Mouse (Mus musculus): ENCODE data around the gene Atp6v1e1. TPM values are rescaled to one million over a fixed set of nuclear protein-coding genes. Genes with fewer than 3 reads are reported as not detected.

The Atp6v1e1 gene
- total and polyA plus RNA-seq, 2 experiments from 2014 or later = 292 to 312 TPM

DNA sequence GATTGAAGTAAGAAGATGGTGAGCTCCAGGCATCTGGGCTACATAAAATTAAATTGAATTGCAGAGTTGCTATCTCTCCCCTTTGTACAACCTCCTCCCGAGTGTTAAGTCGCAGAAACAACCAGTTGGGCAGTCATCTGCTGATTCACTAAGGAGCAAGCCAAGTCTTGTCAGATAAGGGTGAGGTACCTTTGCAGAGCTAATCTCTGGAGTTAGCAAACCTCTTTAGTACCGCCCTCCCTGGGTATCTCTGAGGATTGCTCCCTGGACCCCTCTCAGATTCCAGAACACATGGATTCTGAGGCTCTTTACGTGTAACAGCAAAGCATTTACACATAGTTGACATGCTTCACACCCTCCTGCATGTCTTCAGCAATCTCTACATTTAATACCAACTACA is 9.5 kb upstream of the Atp6v1e1 start:
- WGBS = 76% methylated on average over 4 of the region's 4 CpGs

DNA sequence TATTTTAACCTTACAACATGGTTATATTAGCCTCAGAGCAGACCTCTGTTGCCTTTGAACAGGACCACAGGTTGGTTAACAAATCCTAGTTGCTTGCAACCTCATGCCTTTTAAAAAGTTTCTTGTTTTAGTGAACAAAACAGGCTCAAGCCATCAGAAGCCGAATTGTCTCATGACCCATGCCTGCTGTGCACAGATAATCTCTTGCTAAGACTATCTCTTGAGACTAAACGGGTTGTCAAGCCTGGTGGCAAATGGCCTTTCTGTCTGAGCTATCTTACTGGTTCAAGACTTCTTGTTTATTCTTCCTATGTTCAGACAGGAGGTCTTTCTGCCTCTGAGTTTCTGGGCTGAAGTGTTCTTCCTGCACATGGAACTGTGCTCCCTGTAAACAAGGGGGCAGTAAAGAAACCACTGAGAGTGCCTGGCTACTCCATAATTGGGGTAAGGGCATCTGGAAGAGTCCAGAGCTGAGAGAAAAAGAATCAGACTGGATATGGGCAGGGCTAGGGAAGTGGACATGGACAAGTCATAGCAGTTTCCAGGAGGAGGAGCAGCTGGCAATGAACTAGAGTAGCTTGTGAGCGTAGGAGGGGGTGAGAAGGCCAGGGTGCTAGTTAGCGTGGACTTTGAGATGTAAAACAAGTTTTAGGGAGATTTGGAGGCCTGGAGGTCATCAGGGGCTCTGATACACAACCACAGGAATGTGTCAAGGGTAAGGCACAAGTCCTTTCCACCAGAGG is 8.4 kb upstream of the Atp6v1e1 start:
- H3K9ac ChIP-seq = no peak overlapping the region
- DNase-seq = no peak
- H3K36me3 ChIP-seq (ENCODE audit: insufficient read depth) = no peaks in the 10 kb centered on the region
- no peak overlapping the region for H3K27ac ChIP-seq (ENCODE audit: low read depth, low read length)
- no peaks in the 10 kb centered on the region for H3K4me1 ChIP-seq (ENCODE audit: insufficient read depth)
- TF ChIP-seq CTCF (IDR thresholded peaks at IDR 0.05; ENCODE audit: low read depth) = no peak
- H3K9me3 ChIP-seq (ENCODE audit: low read length) = no peaks in the 10 kb centered on the region
- ATAC-seq = no peak
- 60% methylated on average over 4 of the region's 4 CpGs for WGBS
- no peaks in the 10 kb centered on the region for H3K27me3 ChIP-seq (ENCODE audit: insufficient read depth, low read length)
- H3K4me2 ChIP-seq (ENCODE audit: low read depth) = no peak overlapping the region
- H3K4me3 ChIP-seq (ENCODE audit: low read depth, low read length) = no peak overlapping the region

More for the DNA sequence above, 9.5 kb upstream of the Atp6v1e1 start:
- Histone ChIP-seq H3K27ac (ENCODE audit: low read depth, low read length) (no peak overlapping the region), H3K4me1 (ENCODE audit: insufficient read depth) (0 out of 2 replicates have a peak, but pooled peaks cover 3% of the 10 kb centered on the region), H3K9ac (no peak overlapping the region), H3K36me3 (ENCODE audit: insufficient read depth) (no peaks in the 10 kb centered on the region), H3K4me2 (ENCODE audit: low read depth) (no peak overlapping the region), H3K27me3 (ENCODE audit: insufficient read depth, low read length) (no peaks in the 10 kb centered on the region), H3K9me3 (ENCODE audit: low read length) (no peaks in the 10 kb centered on the region), H3K4me3 (ENCODE audit: low read depth, low read length) (no peak overlapping the region)
- no peak for TF ChIP-seq CTCF (IDR thresholded peaks at IDR 0.05; ENCODE audit: low read depth)
- DNase-seq = no peak
- no peak for ATAC-seq

DNA sequence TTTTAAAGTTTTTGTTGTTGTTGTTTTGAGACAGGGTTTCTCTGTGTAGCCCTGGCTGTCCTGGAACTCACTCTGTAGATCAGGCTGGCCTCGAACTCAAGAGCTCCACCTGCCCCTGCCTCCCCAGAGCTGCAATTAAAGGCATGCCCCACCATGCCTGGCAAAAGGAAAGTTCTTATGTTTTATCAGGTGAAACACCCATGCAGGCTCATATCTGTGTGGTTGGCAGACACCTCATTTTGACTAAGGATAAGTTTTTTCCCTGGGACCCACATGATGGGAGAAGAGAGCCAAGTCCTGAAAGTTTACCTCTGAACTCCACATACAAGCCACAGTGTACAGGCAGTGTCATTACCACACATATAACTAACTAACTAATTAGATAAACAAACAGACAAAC is 7.5 kb upstream of the Atp6v1e1 start:
- no peak for TF ChIP-seq CTCF (IDR thresholded peaks at IDR 0.05; ENCODE audit: low read depth)
- no peak overlapping the region for H3K4me3 ChIP-seq (ENCODE audit: low read depth, low read length)
- H3K4me2 ChIP-seq (ENCODE audit: low read depth) = no peak overlapping the region
- H3K9me3 ChIP-seq (ENCODE audit: low read length) = no peaks in the 10 kb centered on the region
- no peak overlapping the region for H3K27ac ChIP-seq (ENCODE audit: low read depth, low read length)
- DNase-seq (no peak), ATAC-seq (no peak)
- no peaks in the 10 kb centered on the region for H3K4me1 ChIP-seq (ENCODE audit: insufficient read depth)
- H3K27me3 ChIP-seq (ENCODE audit: insufficient read depth, low read length) = no peaks in the 10 kb centered on the region
- no peak overlapping the region for H3K9ac ChIP-seq
- H3K36me3 ChIP-seq (ENCODE audit: insufficient read depth) = no peaks in the 10 kb centered on the region
- 60% methylated on average over 1 of the region's 1 CpGs for WGBS

DNA sequence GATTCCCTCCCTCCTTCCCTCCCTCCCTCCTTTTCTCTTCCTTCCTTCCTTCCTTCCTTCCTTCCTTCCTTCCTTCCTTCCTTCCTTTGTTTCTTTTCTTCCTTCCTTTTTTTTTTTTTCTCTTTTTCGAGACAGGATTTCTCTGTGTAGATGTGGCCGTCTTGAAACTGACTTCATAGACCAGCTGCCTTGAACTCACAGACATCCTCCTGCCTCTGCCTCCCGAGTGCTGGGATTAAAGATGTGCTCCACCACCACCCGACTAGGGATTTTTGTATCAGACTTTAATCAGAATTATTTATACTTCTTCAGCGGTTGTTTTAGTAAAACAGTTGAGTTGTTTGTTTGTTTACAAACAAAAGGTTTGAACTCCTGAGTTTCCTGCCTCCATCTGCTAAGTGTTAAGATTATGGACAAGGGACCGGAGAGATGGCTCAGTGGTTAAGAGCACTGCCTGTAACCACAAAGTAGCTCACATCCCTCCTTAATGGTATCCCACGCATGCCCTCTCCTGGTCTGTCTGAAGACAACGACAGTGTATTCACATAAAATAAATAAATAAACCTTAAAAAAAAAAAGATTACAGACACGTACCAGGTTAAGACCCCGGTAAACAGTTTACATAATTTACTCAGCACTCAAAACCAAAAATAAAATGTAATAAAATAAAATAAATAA is 483 bp upstream of the Atp6v1e1 start:
- no peak overlapping the region for H3K9ac ChIP-seq
- peak; percentile 17 for DNase-seq
- H3K4me2 ChIP-seq (ENCODE audit: low read depth) = peak overlapping the region; percentile 39
- WGBS = 64% methylated on average over 10 of the region's 10 CpGs
- peak; percentile 22 for TF ChIP-seq CTCF (IDR thresholded peaks at IDR 0.05; ENCODE audit: low read depth)
- H3K27me3 ChIP-seq (ENCODE audit: insufficient read depth, low read length) = no peaks in the 10 kb centered on the region
- H3K36me3 ChIP-seq (ENCODE audit: insufficient read depth) = peaks cover 13% of the 10 kb centered on the region
- H3K27ac ChIP-seq (ENCODE audit: low read depth, low read length) = no peak overlapping the region
- H3K9me3 ChIP-seq (ENCODE audit: low read length) = no peaks in the 10 kb centered on the region
- peak overlapping the region; percentile 73 for H3K4me3 ChIP-seq (ENCODE audit: low read depth, low read length)
- peaks cover 7% of the 10 kb centered on the region for H3K4me1 ChIP-seq (ENCODE audit: insufficient read depth)
- ATAC-seq = peak; percentile 39

DNA sequence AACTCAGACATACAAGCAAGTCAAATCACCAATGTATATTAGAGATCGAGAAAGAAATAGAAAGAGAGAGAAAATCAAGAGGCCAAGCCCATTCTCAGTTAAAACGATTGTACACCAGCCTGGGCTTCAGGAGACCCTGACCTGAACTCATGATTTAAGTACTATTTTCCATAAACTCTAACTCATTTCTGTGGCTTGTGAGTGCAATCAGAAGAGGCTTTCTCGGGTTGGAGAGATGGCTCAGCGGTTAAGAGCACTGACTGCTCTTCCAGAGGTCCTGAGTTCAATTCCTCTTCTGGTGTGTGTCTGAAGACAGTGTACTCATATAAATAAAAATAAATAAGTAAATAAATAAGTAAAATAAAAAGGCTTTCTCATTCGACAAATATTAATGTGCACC is 878 bp downstream of the Atp6v1e1 start:
- Histone ChIP-seq H3K27ac (ENCODE audit: low read depth, low read length) (no peak overlapping the region), H3K36me3 (ENCODE audit: insufficient read depth) (peaks cover 22% of the 10 kb centered on the region), H3K4me2 (ENCODE audit: low read depth) (peak overlapping the region; percentile 55), H3K4me3 (ENCODE audit: low read depth, low read length) (peak overlapping the region; percentile 73), H3K27me3 (ENCODE audit: insufficient read depth, low read length) (no peaks in the 10 kb centered on the region), H3K9ac (peak overlapping the region; percentile 71), H3K9me3 (ENCODE audit: low read length) (no peaks in the 10 kb centered on the region), H3K4me1 (ENCODE audit: insufficient read depth) (peaks cover 7% of the 10 kb centered on the region)
- no peak for TF ChIP-seq CTCF (IDR thresholded peaks at IDR 0.05; ENCODE audit: low read depth)
- DNase-seq = no peak
- WGBS = 56% methylated on average over 5 of the region's 5 CpGs
- no peak for ATAC-seq

DNA sequence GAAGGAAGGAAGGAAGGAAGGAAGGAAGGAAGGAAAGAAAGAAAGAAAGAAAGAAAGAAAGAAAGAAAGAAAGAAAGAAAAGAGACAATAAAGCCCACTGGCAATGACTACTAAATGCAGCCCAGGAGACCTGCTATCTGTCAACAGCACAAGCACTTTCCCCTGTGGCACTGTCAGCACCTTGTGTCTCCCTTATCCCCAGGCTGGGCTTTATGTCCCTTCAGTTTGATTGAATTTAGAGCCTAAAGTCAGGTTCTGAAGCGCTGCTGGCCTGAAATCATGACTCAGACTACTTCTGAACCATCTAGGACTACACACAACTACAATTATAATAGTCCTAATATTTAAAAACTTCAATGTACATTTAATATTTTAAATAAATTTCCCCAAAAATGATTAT is 1.7 kb downstream of the Atp6v1e1 start:
- Histone ChIP-seq H3K36me3 (ENCODE audit: insufficient read depth) (peaks cover 22% of the 10 kb centered on the region), H3K4me3 (ENCODE audit: low read depth, low read length) (no peak overlapping the region), H3K4me1 (ENCODE audit: insufficient read depth) (peaks cover 7% of the 10 kb centered on the region), H3K4me2 (ENCODE audit: low read depth) (0 out of 2 replicates have a peak overlapping the region, but pooled peaks have one; percentile 55), H3K27ac (ENCODE audit: low read depth, low read length) (no peak overlapping the region), H3K27me3 (ENCODE audit: insufficient read depth, low read length) (no peaks in the 10 kb centered on the region), H3K9ac (no peak overlapping the region), H3K9me3 (ENCODE audit: low read length) (no peaks in the 10 kb centered on the region)
- DNase-seq = no peak
- 94% methylated on average over 1 of the region's 1 CpGs for WGBS
- ATAC-seq = no peak
- no peak for TF ChIP-seq CTCF (IDR thresholded peaks at IDR 0.05; ENCODE audit: low read depth)

DNA sequence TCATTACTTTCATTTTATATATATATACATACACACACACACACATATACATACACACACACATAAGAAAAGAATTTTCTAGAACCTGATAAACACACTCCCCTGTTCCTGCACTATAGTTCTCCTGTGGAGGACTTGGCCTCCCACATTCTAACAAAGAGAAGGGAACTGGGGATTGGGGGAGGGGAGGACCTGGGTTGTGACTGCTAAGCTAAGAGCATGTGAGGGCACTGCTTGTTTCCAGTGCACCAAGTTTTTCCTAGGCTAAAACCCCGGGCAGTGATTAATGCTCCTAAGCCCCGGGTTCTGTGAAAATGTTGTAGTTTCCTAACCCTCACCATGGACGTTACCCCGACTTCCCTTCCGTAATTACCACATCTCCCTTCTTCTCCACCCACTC is 2.4 kb downstream of the Atp6v1e1 start:
- 89% methylated on average over 5 of the region's 5 CpGs for WGBS

More for the DNA sequence above, 2.4 kb downstream of the Atp6v1e1 start:
- Histone ChIP-seq H3K4me2 (ENCODE audit: low read depth) (no peak overlapping the region), H3K27me3 (ENCODE audit: insufficient read depth, low read length) (no peaks in the 10 kb centered on the region), H3K27ac (ENCODE audit: low read depth, low read length) (no peak overlapping the region), H3K36me3 (ENCODE audit: insufficient read depth) (peaks cover 22% of the 10 kb centered on the region), H3K9ac (no peak overlapping the region), H3K9me3 (ENCODE audit: low read length) (no peaks in the 10 kb centered on the region), H3K4me1 (ENCODE audit: insufficient read depth) (peaks cover 7% of the 10 kb centered on the region), H3K4me3 (ENCODE audit: low read depth, low read length) (no peak overlapping the region)
- no peak for DNase-seq
- ATAC-seq = no peak
- no peak for TF ChIP-seq CTCF (IDR thresholded peaks at IDR 0.05; ENCODE audit: low read depth)

Data from forebrain, postnatal 0 days (tissue).